Mouse (Mus musculus) embryo, embryonic 10 days (tissue): ENCODE data around the gene Dapk3.
A peak's percentile ranks its signal among the peaks of the same experiment; 100 is the strongest.
"Not testable (repeated sequence)": the region's sequence is repeated elsewhere in the genome, so short reads cannot be mapped to it uniquely, and the experiment has no call there.

ENCODE experiments used
- DNase-seq: peaks from one replicate; pipeline ENCODE4 v3.0.0-alpha.2; 2015; ENCODE audit warnings: low spot score

Gene Dapk3

GRCm38 (mm10) chr10:81146296-81146695 lies 36.5 kb upstream of the Dapk3 start:
- no peak for DNase-seq

GRCm38 (mm10) chr10:81151261-81151660 lies 31.5 kb upstream of the Dapk3 start:
- DNase-seq: no peak

- DNase-seq: peak; percentile 54
Measured at GRCm38 (mm10) chr10:81152609-81153008, 30.2 kb upstream of the Dapk3 start.

- DNase-seq: no peak
Measured at GRCm38 (mm10) chr10:81154313-81154712, 28.5 kb upstream of the Dapk3 start.

GRCm38 (mm10) chr10:81154736-81155135 lies 28.1 kb upstream of the Dapk3 start:
- no peak for DNase-seq

- DNase-seq: no peak
Measured at GRCm38 (mm10) chr10:81161602-81162317, 21.0 kb upstream of the Dapk3 start.

GRCm38 (mm10) chr10:81162318-81162652 lies 20.5 kb upstream of the Dapk3 start:
- no peak for DNase-seq

GRCm38 (mm10) chr10:81165118-81165517 lies 17.7 kb upstream of the Dapk3 start:
- DNase-seq: no peak

GRCm38 (mm10) chr10:81167200-81168086 lies 15.4 kb upstream of the Dapk3 start, which contains the start of gene Pias4:
Gene Pias4, minus strand, starts transcription at chr10:81167923.
- DNase-seq: peak; percentile 99

- DNase-seq: no peak
Measured at GRCm38 (mm10) chr10:81168087-81168431, 14.7 kb upstream of the Dapk3 start.

GRCm38 (mm10) chr10:81168521-81169244 lies 14.1 kb upstream of the Dapk3 start:
- peak; percentile 92 for DNase-seq

- not testable (repeated sequence) for DNase-seq
Measured at GRCm38 (mm10) chr10:81169411-81169900, 13.3 kb upstream of the Dapk3 start.

GRCm38 (mm10) chr10:81173132-81173531 lies 9.7 kb upstream of the Dapk3 start:
- DNase-seq: peak; percentile 93

- peak; percentile 98 for DNase-seq
Measured at GRCm38 (mm10) chr10:81174617-81175344, 8.0 kb upstream of the Dapk3 start.

GRCm38 (mm10) chr10:81175345-81175701 lies 7.5 kb upstream of the Dapk3 start:
- DNase-seq: not testable (repeated sequence)

GRCm38 (mm10) chr10:81175936-81176465 lies 6.8 kb upstream of the Dapk3 start:
- no peak for DNase-seq

GRCm38 (mm10) chr10:81176466-81177271 lies 6.1 kb upstream of the Dapk3 start, which contains the start of gene Eef2:
Gene Eef2, plus strand, starts transcription at chr10:81176631.
- peak; percentile 99 for DNase-seq

- DNase-seq: no peak
Measured at GRCm38 (mm10) chr10:81177491-81177925, 5.3 kb upstream of the Dapk3 start.

GRCm38 (mm10) chr10:81177958-81178712 lies 4.7 kb upstream of the Dapk3 start:
- DNase-seq: no peak

GRCm38 (mm10) chr10:81178927-81179326 lies 3.9 kb upstream of the Dapk3 start:
- no peak for DNase-seq
